Mouse (Mus musculus): Measurements from ENCODE around the gene Gm45062.

Gene Gm45062

GRCm38 (mm10) chr6:8416802-8417569 lies 157.7 kb downstream of the Gm45062 start:
- no peak for DNase-seq (ENCODE audit: low read depth)

- DNase-seq (ENCODE audit: low read depth), result no peak
These were observed 160.4 kb downstream of the Gm45062 start for GRCm38 (mm10) chr6:8419485-8420186.

- no peak for DNase-seq (ENCODE audit: low read depth)
These were observed 160.9 kb downstream of the Gm45062 start for GRCm38 (mm10) chr6:8420187-8420503.

- DNase-seq (ENCODE audit: low read depth), result no peak
These were observed 162.2 kb downstream of the Gm45062 start for GRCm38 (mm10) chr6:8421421-8421820.

GRCm38 (mm10) chr6:8421959-8422581 lies 162.8 kb downstream of the Gm45062 start:
- no peak for DNase-seq (ENCODE audit: low read depth)

- DNase-seq (ENCODE audit: low read depth), result peak; percentile 76
These were observed 163.9 kb downstream of the Gm45062 start for GRCm38 (mm10) chr6:8423142-8423541.

- no peak for DNase-seq (ENCODE audit: low read depth)
These were observed 168.4 kb downstream of the Gm45062 start for GRCm38 (mm10) chr6:8427692-8428091.

- DNase-seq (ENCODE audit: low read depth), result no peak
These were observed 171.5 kb downstream of the Gm45062 start for GRCm38 (mm10) chr6:8430610-8431234.

GRCm38 (mm10) chr6:8433179-8433578 lies 173.9 kb downstream of the Gm45062 start:
- no peak for DNase-seq (ENCODE audit: low read depth)

- no peak for DNase-seq (ENCODE audit: low read depth)
These were observed 178.7 kb downstream of the Gm45062 start for GRCm38 (mm10) chr6:8437937-8438336.

- DNase-seq (ENCODE audit: low read depth), result no peak
These were observed 182.6 kb downstream of the Gm45062 start for GRCm38 (mm10) chr6:8441814-8442213.

GRCm38 (mm10) chr6:8446786-8447185 lies 187.5 kb downstream of the Gm45062 start:
- DNase-seq (ENCODE audit: low read depth), result no peak

- DNase-seq (ENCODE audit: low read depth), result no peak
These were observed 196.3 kb downstream of the Gm45062 start for GRCm38 (mm10) chr6:8455599-8455998.

GRCm38 (mm10) chr6:8458596-8458995 lies 199.3 kb downstream of the Gm45062 start:
- DNase-seq (ENCODE audit: low read depth), result no peak

- DNase-seq (ENCODE audit: low read depth), result no peak
These were observed 203.2 kb downstream of the Gm45062 start for GRCm38 (mm10) chr6:8462447-8462846.

- no peak for DNase-seq (ENCODE audit: low read depth)
These were observed 206.1 kb downstream of the Gm45062 start for GRCm38 (mm10) chr6:8465388-8465787.

- DNase-seq (ENCODE audit: low read depth), result no peak
These were observed 206.7 kb downstream of the Gm45062 start for GRCm38 (mm10) chr6:8465985-8466384.

GRCm38 (mm10) chr6:8467667-8468337 lies 208.6 kb downstream of the Gm45062 start:
- no peak for DNase-seq (ENCODE audit: low read depth)

GRCm38 (mm10) chr6:8469918-8470317 lies 210.7 kb downstream of the Gm45062 start:
- DNase-seq (ENCODE audit: low read depth), result no peak

GRCm38 (mm10) chr6:8472125-8472524 lies 212.9 kb downstream of the Gm45062 start:
- no peak for DNase-seq (ENCODE audit: low read depth)

- DNase-seq (ENCODE audit: low read depth), result no peak
These were observed 213.7 kb downstream of the Gm45062 start for GRCm38 (mm10) chr6:8472915-8473314.

GRCm38 (mm10) chr6:8473498-8473897 lies 214.2 kb downstream of the Gm45062 start:
- no peak for DNase-seq (ENCODE audit: low read depth)

Measured in c-Kit-positive CD71-positive TER-119-negative erythroid progenitor cells, embryonic 14.5 days (primary cell).